17 mouse cellular contexts compared by ENCODE assay signal in genomic region chr8:92723320-92723719, GRCm38 (mm10). TPM values are rescaled to one million over a fixed set of nuclear protein-coding genes. Genes with fewer than 3 reads are reported as not detected.
DNase-seq lines count a peak whose midpoint lies in the region; ATAC-seq and TF ChIP-seq lines count a peak whose summit lies in the region.
"Had no signal": no experiment of that assay in that cellular context is flagged by ENCODE, and none has a peak within 500 bp of the region (broad histone marks: within the 10 kb centered on the region; RNA-seq: fewer than 3 reads in every experiment).

No protein-coding gene starts in this region.

- H3K36me3 ChIP-seq in lung, embryonic 14.5 days (ENCODE audit: insufficient read depth) = no peaks in the 10 kb centered on the region
- no peaks in the 10 kb centered on the region for H3K36me3 ChIP-seq in embryonic facial prominence, embryonic 10.5 days (replicated peaks)
- H3K36me3 ChIP-seq: heart, embryonic 12.5 days; intestine, embryonic 15.5 days had no signal

- no peak overlapping the region for H3K4me3 ChIP-seq in lung, embryonic 14.5 days (ENCODE audit: low read depth, low read length)
- no peak overlapping the region for H3K4me3 ChIP-seq in lung, adult 2 months (replicated peaks; ENCODE audit: extremely low read depth, low read depth, low read length)
- H3K4me3 ChIP-seq in embryonic facial prominence, embryonic 10.5 days = no peak overlapping the region
- H3K4me3 ChIP-seq: heart, embryonic 12.5 days; intestine, embryonic 15.5 days; megakaryocyte, embryonic 14.5 days had no signal

- peaks cover 5% of the 10 kb centered on the region; the same call in 1 of the 2 replicates for H3K27me3 ChIP-seq in lung, embryonic 14.5 days (ENCODE audit: insufficient read depth, low read length)
- peaks cover 16% of the 10 kb centered on the region for H3K27me3 ChIP-seq in embryonic facial prominence, embryonic 10.5 days (replicated peaks; ENCODE audit: low read depth, poor library complexity, severe bottlenecking)
- H3K27me3 ChIP-seq: intestine, embryonic 15.5 days; megakaryocyte, embryonic 14.5 days had no signal

- DNase-seq in adrenal gland, adult (ENCODE audit: inconsistent age in 2 of 2, low spot score in 1 of 2) = peak; percentile 6 to 51
- DNase-seq in adrenal gland, postnatal 4 days (ENCODE audit: low spot score in 2 of 2) = no peak
- DNase-seq in lung, embryonic 14.5 days = peak; percentile 42
- DNase-seq in lung, adult 2 months = no peak
- DNase-seq in embryo, embryonic 11 days = peak; percentile 47
- peak; percentile 35 for DNase-seq in lung, postnatal 25 days (ENCODE audit: low spot score)
- no peak for DNase-seq in spleen, adult 18-20 months
- no peak for DNase-seq in embryonic facial prominence, embryonic 10.5 days (ENCODE audit: low spot score)
- DNase-seq: kidney, postnatal 14 days; thymus, adult 18-20 months had no signal

- no peak for ATAC-seq in lung, embryonic 14.5 days (ENCODE audit: insufficient read depth)
- ATAC-seq: intestine, embryonic 15.5 days had no signal

- H3K9ac ChIP-seq in lung, embryonic 14.5 days = no peak overlapping the region
- H3K9ac ChIP-seq: heart, embryonic 12.5 days; intestine, embryonic 15.5 days had no signal

- H3K27ac ChIP-seq in lung, embryonic 14.5 days (ENCODE audit: low read depth) = peak overlapping the region; percentile 36; the same call in 1 of the 2 replicates
- no peak overlapping the region for H3K27ac ChIP-seq in embryonic facial prominence, embryonic 10.5 days (replicated peaks)
- H3K27ac ChIP-seq: intestine, embryonic 15.5 days had no signal

- TF ChIP-seq CTCF in lung, embryonic 14.5 days (IDR thresholded peaks at IDR 0.05; ENCODE audit: low read depth) = no peak
- TF ChIP-seq CTCF in lung, adult 2 months (IDR thresholded peaks at IDR 0.05; ENCODE audit: insufficient read depth, low read length) = no peak

- H3K4me1 ChIP-seq in lung, embryonic 14.5 days (ENCODE audit: insufficient read depth) = 0 out of 2 replicates have a peak, but pooled peaks cover 4% of the 10 kb centered on the region
- H3K4me1 ChIP-seq in lung, adult 2 months (ENCODE audit: control insufficient read depth, insufficient read depth, low read length) = no peaks in the 10 kb centered on the region
- peaks cover 25% of the 10 kb centered on the region for H3K4me1 ChIP-seq in embryonic facial prominence, embryonic 10.5 days
- H3K4me1 ChIP-seq: intestine, embryonic 15.5 days; megakaryocyte, embryonic 14.5 days had no signal

- 64% methylated on average over 6 of the region's 6 CpGs for WGBS in lung, embryonic 14.5 days
- 58% methylated on average over 6 of the region's 6 CpGs for WGBS in lung, adult 2 months
- WGBS in embryonic facial prominence, embryonic 10.5 days = 61% methylated on average over 6 of the region's 6 CpGs

- H3K9me3 ChIP-seq in lung, embryonic 14.5 days (ENCODE audit: low read depth, low read length) = no peaks in the 10 kb centered on the region
- no peaks in the 10 kb centered on the region for H3K9me3 ChIP-seq in embryonic facial prominence, embryonic 10.5 days
- H3K9me3 ChIP-seq: heart, embryonic 12.5 days; intestine, embryonic 15.5 days had no signal

- no peak overlapping the region for H3K4me2 ChIP-seq in lung, embryonic 14.5 days
- H3K4me2 ChIP-seq: heart, embryonic 12.5 days; intestine, embryonic 15.5 days had no signal

- no peak for TF ChIP-seq POLR2A in lung, adult 2 months (IDR thresholded peaks at IDR 0.05; ENCODE audit: borderline replicate concordance, extremely low read depth, low read depth, low read length)

RNA-seq across cellular contexts. Expression of gene Irx6, which starts 49.2 kb away (rescaled TPM):
- not detected for total RNA-seq in adrenal gland, postnatal 4 days (2021)
- not detected in 2 replicates for polyA plus RNA-seq in lung, embryonic 14.5 days (2014; fragmentation: Nextera tagmentation; extraction: Ambion mirVana)
- not detected in 2 replicates for polyA plus RNA-seq in lung, adult 2 months (2012; rRNA removed)
- 0.11 and 0.37 TPM in 2 replicates for polyA plus RNA-seq in embryonic facial prominence, embryonic 10.5 days (2016; fragmentation: Nextera tagmentation; extraction: Ambion mirVana)
- total RNA-seq: common myeloid progenitor, adult 5-6 weeks; gastrocnemius, adult 8-10 months; liver, adult 2 months; neutrophil, adult 5-6 weeks had no signal
- polyA plus RNA-seq: intestine, embryonic 15.5 days; liver, adult 2 months had no signal

Comparison
In these comparisons a context has a peak if more than half of its experiments do, and no peak if none do; other contexts are left out.
1. DNase-seq: peak in adrenal gland, adult (2 of 2), lung, embryonic 14.5 days (single experiment), embryo, embryonic 11 days (single experiment) and lung, postnatal 25 days (single experiment); none in adrenal gland, postnatal 4 days (0 of 2), lung, adult 2 months (single experiment), spleen, adult 18-20 months (0 of 2) and embryonic facial prominence, embryonic 10.5 days (single experiment).